18 mouse cellular contexts compared by ENCODE assay signal in the genomic region with DNA sequence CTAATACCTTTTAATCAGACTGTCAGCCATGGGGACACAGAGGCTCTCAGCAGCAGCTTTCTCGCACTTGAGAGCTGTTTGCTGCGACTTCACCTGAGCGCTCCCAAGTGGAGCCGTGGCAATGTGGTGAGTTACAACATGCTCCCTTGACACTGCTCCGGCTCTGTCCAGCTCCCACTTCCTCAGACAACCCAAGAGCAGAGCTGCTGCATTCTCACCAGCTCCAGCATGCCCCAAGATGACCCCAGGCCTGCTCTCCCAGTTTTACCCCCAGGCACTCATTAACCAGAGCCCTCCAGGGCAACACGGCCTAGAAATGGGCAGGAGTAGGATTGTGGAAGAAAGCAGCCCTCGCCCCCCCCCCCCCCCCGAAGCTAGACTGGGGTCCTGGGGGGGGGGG. TPM values are rescaled to one million over a fixed set of nuclear protein-coding genes. Genes with fewer than 3 reads are reported as not detected.
"Had no signal": no experiment of that assay in that cellular context is flagged by ENCODE, and none has a peak within 500 bp of the region (broad histone marks: within the 10 kb centered on the region; RNA-seq: fewer than 3 reads in every experiment).

No protein-coding gene starts in this region.

- H3K4me2 ChIP-seq: intestine, embryonic 15.5 days; limb, embryonic 15.5 days; liver, embryonic 12.5 days; lung, embryonic 15.5 days; midbrain, embryonic 13.5 days; neural tube, embryonic 13.5 days; stomach, embryonic 15.5 days had no signal

- ATAC-seq: intestine, embryonic 15.5 days; liver, embryonic 12.5 days had no signal

- H3K9me3 ChIP-seq: intestine, embryonic 15.5 days; limb, embryonic 15.5 days; liver, embryonic 12.5 days; lung, embryonic 15.5 days; midbrain, embryonic 13.5 days; neural tube, embryonic 13.5 days; stomach, embryonic 15.5 days had no signal

- H3K9ac ChIP-seq: intestine, embryonic 15.5 days; limb, embryonic 15.5 days; liver, embryonic 12.5 days; lung, embryonic 15.5 days; midbrain, embryonic 13.5 days; neural tube, embryonic 13.5 days; stomach, embryonic 15.5 days had no signal

- H3K4me1 ChIP-seq: intestine, embryonic 15.5 days; lung, embryonic 15.5 days; neural tube, embryonic 13.5 days; stomach, embryonic 15.5 days had no signal

- H3K27me3 ChIP-seq: intestine, embryonic 15.5 days; limb, embryonic 15.5 days; liver, embryonic 12.5 days; lung, embryonic 15.5 days; midbrain, embryonic 13.5 days; neural tube, embryonic 13.5 days; stomach, embryonic 15.5 days had no signal

- H3K27ac ChIP-seq: intestine, embryonic 15.5 days; limb, embryonic 15.5 days; liver, embryonic 12.5 days; lung, embryonic 15.5 days; macrophage; midbrain, embryonic 13.5 days; neural tube, embryonic 13.5 days; stomach, embryonic 15.5 days had no signal

- H3K4me3 ChIP-seq: intestine, embryonic 15.5 days; limb, embryonic 15.5 days; liver, embryonic 12.5 days; lung, embryonic 15.5 days; midbrain, embryonic 13.5 days; neural tube, embryonic 13.5 days; stomach, embryonic 15.5 days had no signal

- DNase-seq: left cerebral cortex, postnatal 4 days; lung, postnatal 14 days; retina, postnatal 1 day; right cerebral cortex, postnatal 4 days; spleen, adult 18-20 months; thymus, adult 2 months; thymus, postnatal 36 days had no signal

RNA-seq across cellular contexts. Expression of a gene that starts 18.9 kb away (rescaled TPM):
- polyA plus RNA-seq: intestine, embryonic 15.5 days; large intestine, adult 2 months; limb, embryonic 15.5 days; liver, embryonic 12.5 days; liver, embryonic 16.5 days; lung, embryonic 15.5 days; macrophage; midbrain, embryonic 13.5 days; neural tube, embryonic 13.5 days; testis, adult 2 months; thymus, adult 2 months had no signal

RNA-seq across cellular contexts. Expression of a gene that starts 20.9 kb away (rescaled TPM):
- polyA plus RNA-seq: macrophage had no signal

RNA-seq across cellular contexts. Expression of a gene that starts 25.6 kb away (rescaled TPM):
- polyA plus RNA-seq: intestine, embryonic 15.5 days; large intestine, adult 2 months; liver, embryonic 12.5 days; liver, embryonic 16.5 days; lung, embryonic 15.5 days; macrophage; midbrain, embryonic 13.5 days; neural tube, embryonic 13.5 days had no signal
